Mouse (Mus musculus): ENCODE data around the gene Ets1. TPM values are rescaled to one million over a fixed set of nuclear protein-coding genes. Genes with fewer than 3 reads are reported as not detected.

Ets1 gene
- polyA plus RNA-seq, 1 experiment from 2014 or later: 78.2 TPM

- no peak for ATAC-seq
Observed at GRCm38 (mm10) chr9:32741681-32742080, 105.7 kb downstream of the Ets1 start.

GRCm38 (mm10) chr9:32743157-32743556 lies 107.1 kb downstream of the Ets1 start:
- DNase-seq (ENCODE audit: low spot score): no peak
- H3K27ac ChIP-seq (ENCODE audit: low read length): no peak overlapping the region
- no peak for ATAC-seq
- H3K4me3 ChIP-seq (ENCODE audit: low read depth, low read length): no peak overlapping the region
- H3K9ac ChIP-seq (replicated peaks; ENCODE audit: low read depth): no peak overlapping the region
- TF ChIP-seq CTCF (IDR thresholded peaks at IDR 0.05) (no peak), EP300 (IDR thresholded peaks at IDR 0.05) (no peak)
- H3K4me2 ChIP-seq (replicated peaks; ENCODE audit: low read depth, low read length): no peak overlapping the region
- WGBS: 47% methylated on average over 8 of the region's 8 CpGs
- no peaks in the 10 kb centered on the region for H3K27me3 ChIP-seq (replicated peaks; ENCODE audit: insufficient read depth, low read length)
- no peaks in the 10 kb centered on the region for H3K4me1 ChIP-seq (ENCODE audit: insufficient read depth, low read depth, low read length)
- H3K36me3 ChIP-seq (ENCODE audit: insufficient read depth, low read length): peaks cover 13% of the 10 kb centered on the region
- no peaks in the 10 kb centered on the region for H3K9me3 ChIP-seq (ENCODE audit: low read length)

More at GRCm38 (mm10) chr9:32741681-32742080, 105.7 kb downstream of the Ets1 start:
- H3K9ac ChIP-seq (replicated peaks; ENCODE audit: low read depth): no peak overlapping the region
- no peaks in the 10 kb centered on the region for H3K27me3 ChIP-seq (replicated peaks; ENCODE audit: insufficient read depth, low read length)
- H3K4me1 ChIP-seq (ENCODE audit: insufficient read depth, low read depth, low read length): no peaks in the 10 kb centered on the region
- no peak overlapping the region for H3K4me2 ChIP-seq (replicated peaks; ENCODE audit: low read depth, low read length)
- no peak for DNase-seq (ENCODE audit: low spot score)
- H3K4me3 ChIP-seq (ENCODE audit: low read depth, low read length): no peak overlapping the region
- no peak overlapping the region for H3K27ac ChIP-seq (ENCODE audit: low read length)
- 85% methylated on average over 2 of the region's 2 CpGs for WGBS
- TF ChIP-seq EP300 (IDR thresholded peaks at IDR 0.05): no peak
- TF ChIP-seq CTCF (IDR thresholded peaks at IDR 0.05): no peak
- peaks cover 11% of the 10 kb centered on the region for H3K36me3 ChIP-seq (ENCODE audit: insufficient read depth, low read length)
- no peaks in the 10 kb centered on the region for H3K9me3 ChIP-seq (ENCODE audit: low read length)

GRCm38 (mm10) chr9:32743642-32744161 lies 107.7 kb downstream of the Ets1 start:
- Histone ChIP-seq H3K4me3 (ENCODE audit: low read depth, low read length) (no peak overlapping the region), H3K9me3 (ENCODE audit: low read length) (no peaks in the 10 kb centered on the region), H3K9ac (replicated peaks; ENCODE audit: low read depth) (no peak overlapping the region), H3K27me3 (replicated peaks; ENCODE audit: insufficient read depth, low read length) (no peaks in the 10 kb centered on the region), H3K36me3 (ENCODE audit: insufficient read depth, low read length) (peaks cover 11% of the 10 kb centered on the region; the same call in 1 of the 2 replicates), H3K4me1 (ENCODE audit: insufficient read depth, low read depth, low read length) (no peaks in the 10 kb centered on the region), H3K4me2 (replicated peaks; ENCODE audit: low read depth, low read length) (no peak overlapping the region), H3K27ac (ENCODE audit: low read length) (no peak overlapping the region)
- ATAC-seq: no peak
- no peak for TF ChIP-seq CTCF (IDR thresholded peaks at IDR 0.05)
- TF ChIP-seq EP300 (IDR thresholded peaks at IDR 0.05): no peak
- WGBS: 60% methylated on average over 9 of the region's 9 CpGs
- DNase-seq (ENCODE audit: low spot score): no peak

GRCm38 (mm10) chr9:32744288-32744687 lies 108.3 kb downstream of the Ets1 start:
- 60% methylated on average over 9 of the region's 9 CpGs for WGBS
- Histone ChIP-seq H3K9ac (replicated peaks; ENCODE audit: low read depth) (no peak overlapping the region), H3K4me2 (replicated peaks; ENCODE audit: low read depth, low read length) (no peak overlapping the region), H3K4me1 (ENCODE audit: insufficient read depth, low read depth, low read length) (no peaks in the 10 kb centered on the region), H3K4me3 (ENCODE audit: low read depth, low read length) (no peak overlapping the region), H3K27me3 (replicated peaks; ENCODE audit: insufficient read depth, low read length) (no peaks in the 10 kb centered on the region), H3K9me3 (ENCODE audit: low read length) (no peaks in the 10 kb centered on the region), H3K27ac (ENCODE audit: low read length) (no peak overlapping the region), H3K36me3 (ENCODE audit: insufficient read depth, low read length) (peaks cover 12% of the 10 kb centered on the region; the same call in 1 of the 2 replicates)
- DNase-seq (ENCODE audit: low spot score) (no peak), ATAC-seq (no peak)
- TF ChIP-seq EP300 (IDR thresholded peaks at IDR 0.05): no peak
- no peak for TF ChIP-seq CTCF (IDR thresholded peaks at IDR 0.05)

- H3K36me3 ChIP-seq (ENCODE audit: insufficient read depth, low read length): peaks cover 14% of the 10 kb centered on the region; the same call in 1 of the 2 replicates
- no peaks in the 10 kb centered on the region for H3K4me1 ChIP-seq (ENCODE audit: insufficient read depth, low read depth, low read length)
- ATAC-seq: no peak
- H3K9me3 ChIP-seq (ENCODE audit: low read length): no peaks in the 10 kb centered on the region
- 85% methylated on average over 12 of the region's 12 CpGs for WGBS
- H3K9ac ChIP-seq (replicated peaks; ENCODE audit: low read depth): no peak overlapping the region
- H3K4me3 ChIP-seq (ENCODE audit: low read depth, low read length): no peak overlapping the region
- DNase-seq (ENCODE audit: low spot score): no peak
- no peak overlapping the region for H3K27ac ChIP-seq (ENCODE audit: low read length)
- H3K4me2 ChIP-seq (replicated peaks; ENCODE audit: low read depth, low read length): no peak overlapping the region
- TF ChIP-seq EP300 (IDR thresholded peaks at IDR 0.05) (no peak), CTCF (IDR thresholded peaks at IDR 0.05) (no peak)
- no peaks in the 10 kb centered on the region for H3K27me3 ChIP-seq (replicated peaks; ENCODE audit: insufficient read depth, low read length)
Observed at GRCm38 (mm10) chr9:32745079-32745763, 109.2 kb downstream of the Ets1 start.

- Histone ChIP-seq H3K27me3 (replicated peaks; ENCODE audit: insufficient read depth, low read length) (no peaks in the 10 kb centered on the region), H3K9me3 (ENCODE audit: low read length) (no peaks in the 10 kb centered on the region), H3K4me2 (replicated peaks; ENCODE audit: low read depth, low read length) (peak overlapping the region; percentile 15; the same call in 1 of the 2 replicates), H3K36me3 (ENCODE audit: insufficient read depth, low read length) (peaks cover 16% of the 10 kb centered on the region; the same call in 1 of the 2 replicates), H3K4me3 (ENCODE audit: low read depth, low read length) (no peak overlapping the region), H3K4me1 (ENCODE audit: insufficient read depth, low read depth, low read length) (no peaks in the 10 kb centered on the region), H3K9ac (replicated peaks; ENCODE audit: low read depth) (no peak overlapping the region), H3K27ac (ENCODE audit: low read length) (peak overlapping the region; percentile 49; the same call in 1 of the 2 replicates)
- 57% methylated on average over 8 of the region's 8 CpGs for WGBS
- DNase-seq (ENCODE audit: low spot score): peak; percentile 74
- peak; percentile 86 for ATAC-seq
- TF ChIP-seq CTCF (IDR thresholded peaks at IDR 0.05) (no peak), EP300 (IDR thresholded peaks at IDR 0.05) (no peak)
Observed at GRCm38 (mm10) chr9:32745998-32746397, 110.0 kb downstream of the Ets1 start.
